Mouse (Mus musculus): ENCODE results near the gene Tmem82.

GRCm38 (mm10) chr4:141591547-141591946, 26.9 kb downstream of the Tmem82 start:
- TF ChIP-seq POLR2AphosphoS5 (IDR thresholded peaks at IDR 0.05; ENCODE audit: insufficient replicate concordance, low read depth, low read length) (no peak), CTCF (IDR thresholded peaks at IDR 0.05; ENCODE audit: low read depth, low read length) (peak; percentile 78), GATA1 (IDR thresholded peaks at IDR 0.05; ENCODE audit: borderline replicate concordance, low read length) (no peak), TAL1 (conservative IDR thresholded peaks at IDR 0.05; ENCODE audit: low read depth, low read length) (no peak), GATA2 (IDR thresholded peaks at IDR 0.05; ENCODE audit: borderline replicate concordance, low read depth, low read length) (no peak)
